Mouse (Mus musculus) heart, postnatal 0 days (tissue): ENCODE data around the gene Shc1. TPM values are rescaled to one million over a fixed set of nuclear protein-coding genes. Genes with fewer than 3 reads are reported as not detected.

Source experiments
- ATAC-seq: fragments of 200-750 bp; cut with Nextera tagmentation; 2 replicates; pipeline ENCODE4 v1.8.0; 2017; ENCODE audit warnings: low read depth, moderate number of reproducible peaks, moderate library complexity; ENCODE audit not compliant: insufficient read depth
- DNase-seq: peaks from one replicate; pipeline ENCODE4 v3.0.0-alpha.2; 2016; ENCODE audit warnings: low spot score
- H3K27ac ChIP-seq: fragments of 300-500 bp; sonication (generic); 2 replicates; pipeline ENCODE4 v1.5.1; 2014; ENCODE audit warnings: low read depth, mild to moderate bottlenecking
- H3K27me3 ChIP-seq: fragments of 300-500 bp; sonication (generic); 2 replicates; pipeline ENCODE4 v1.6.1; 2014; ENCODE audit warnings: low read length, mixed read lengths; ENCODE audit not compliant: control insufficient read depth, insufficient read depth
- H3K36me3 ChIP-seq: fragments of 300-500 bp; sonication (generic); replicated peaks from 2 replicates; pipeline ENCODE4 v1.6.1; 2014; ENCODE audit warnings: low read length, mixed read lengths; ENCODE audit not compliant: control insufficient read depth, insufficient read depth
- H3K4me1 ChIP-seq: fragments of 300-500 bp; sonication (generic); 2 replicates; pipeline ENCODE4 v1.6.1; 2014; ENCODE audit warnings: antibody characterized with exemption; ENCODE audit not compliant: control insufficient read depth, insufficient read depth
- H3K4me2 ChIP-seq: fragments of 300-500 bp; sonication (generic); 2 replicates; pipeline ENCODE4 v1.6.1; 2014; ENCODE audit warnings: low read depth, mild to moderate bottlenecking, low read length, moderate library complexity
- H3K4me3 ChIP-seq: fragments of 300-500 bp; sonication (generic); 2 replicates; pipeline ENCODE4 v1.5.1; 2014; ENCODE audit warnings: low read depth, low read length
- H3K9ac ChIP-seq: fragments of 300-500 bp; sonication (generic); replicated peaks from 2 replicates; pipeline ENCODE4 v1.6.1; 2014; ENCODE audit warnings: low read depth, low read length, mixed read lengths
- H3K9me3 ChIP-seq: fragments of 300-500 bp; sonication (generic); replicated peaks from 2 replicates; pipeline ENCODE4 v1.6.1; 2016; ENCODE audit warnings: low read length; ENCODE audit not compliant: control insufficient read depth
- CTCF ChIP-seq: IDR thresholded peaks from 2 replicates; pipeline ENCODE4 v1.5.1; 2016; ENCODE audit warnings: antibody characterized with exemption, control low read depth, low read depth
- EP300 ChIP-seq: IDR thresholded peaks from 2 replicates; pipeline ENCODE4 v1.6.1; 2016; ENCODE audit warnings: antibody characterized with exemption, low read depth
- WGBS: fragments of 180-500 bp; shearing (Covaris S2); extraction: QIAGEN DNeasy Blood & Tissue Kit; methylation state at CpG from one replicate; pipeline ENCODE4 v1.1.7; 2014; 5-methylcytosine and 5-hydroxymethylcytosine counted together
- polyA plus RNA-seq: library from polyadenylated mRNA; unstranded; fragments of >200 nt; fragmentation: Nextera tagmentation; extraction: Ambion mirVana; gene quantifications from 2 replicates; pipeline ENCODE4 v1.2.1, GENCODE M21; 2015
- total RNA-seq: library from RNA; depleted of rRNA; stranded (reverse); fragments of >200 nt; gene quantifications from 2 replicates; pipeline ENCODE4 v1.2.3, GENCODE M21; 2014; ENCODE audit warnings: low replicate concordance

The Shc1 gene
- total and polyA plus RNA-seq, 2 experiments from 2014 or later, result 35.8 to 82.1 TPM

DNA sequence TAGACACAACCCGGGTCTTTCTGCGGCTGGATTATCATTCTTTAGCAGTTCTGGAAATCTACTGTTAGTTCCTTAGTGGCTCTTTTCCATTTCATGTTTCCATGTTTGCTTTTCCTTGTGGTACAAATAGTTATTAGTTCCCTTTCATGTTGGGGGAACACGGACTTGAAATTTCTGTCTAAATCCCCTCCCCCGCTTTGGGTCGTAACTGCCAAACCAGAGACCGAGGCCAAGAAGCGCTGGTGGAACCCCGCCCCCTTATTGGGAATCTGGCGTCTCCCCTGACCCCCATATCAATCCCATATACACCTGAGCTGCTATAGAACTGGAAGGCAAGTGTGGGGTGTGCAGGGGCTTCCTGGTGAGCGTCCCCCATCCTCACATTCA is 22.8 kb upstream of the Shc1 start:
- Histone ChIP-seq H3K4me2 (peak overlapping the region; percentile 100), H3K27ac (peak overlapping the region; percentile 95), H3K9me3 (no peaks in the 10 kb centered on the region), H3K36me3 (no peaks in the 10 kb centered on the region), H3K9ac (peak overlapping the region; percentile 67; the same call in 1 of the 2 replicates), H3K4me3 (peak overlapping the region; percentile 78), H3K4me1 (peaks cover 29% of the 10 kb centered on the region), H3K27me3 (no peaks in the 10 kb centered on the region)
- TF ChIP-seq CTCF (no peak), EP300 (no peak)
- no peak for DNase-seq
- 4% methylated on average over 10 of the region's 10 CpGs for WGBS
- ATAC-seq, result no peak

DNA sequence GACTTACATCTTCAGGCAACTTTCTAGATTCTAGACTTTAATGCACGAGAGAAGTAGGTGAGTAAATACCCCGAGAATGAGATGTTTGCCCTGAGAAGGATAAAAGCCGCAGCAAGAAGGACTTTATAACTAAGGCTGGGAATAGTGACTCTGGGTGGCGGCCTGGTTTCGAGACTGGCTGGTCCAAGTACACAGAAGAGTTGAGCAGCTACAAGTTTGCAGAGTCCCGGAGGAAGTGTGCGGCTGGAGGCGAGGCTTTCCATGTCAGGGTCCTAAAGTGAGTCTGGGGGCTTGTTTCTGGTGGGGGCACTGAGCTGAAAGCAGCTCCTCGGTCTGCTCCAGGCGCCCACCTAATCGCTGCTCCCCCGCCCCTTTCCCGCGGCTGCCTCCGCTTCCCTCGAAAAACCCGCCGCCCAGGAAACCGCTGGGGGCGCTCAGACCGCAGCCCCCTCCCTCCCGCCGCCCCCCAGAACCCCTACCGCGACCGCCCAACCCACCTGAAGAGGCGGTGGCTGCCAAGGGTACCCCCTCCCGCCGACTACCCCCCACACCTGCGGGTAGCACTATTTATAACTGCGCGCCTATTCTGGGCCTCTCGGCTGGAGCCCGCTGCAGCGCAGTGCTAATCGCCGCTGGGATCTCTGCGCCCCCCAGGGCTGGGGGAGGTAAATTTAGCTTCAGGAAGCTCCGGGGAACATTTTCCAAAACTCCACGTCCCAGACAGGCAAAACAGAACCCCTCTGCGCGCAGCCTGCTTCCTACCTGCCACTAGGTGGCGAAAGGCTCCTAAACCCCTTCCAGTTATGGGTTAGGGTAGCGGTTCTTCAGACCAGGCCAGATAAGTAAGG is 22.2 kb upstream of the Shc1 start:
- H3K4me1 ChIP-seq, result peaks cover 23% of the 10 kb centered on the region
- H3K9me3 ChIP-seq, result no peaks in the 10 kb centered on the region
- 1% methylated on average over 38 of the region's 44 CpGs for WGBS
- no peaks in the 10 kb centered on the region for H3K27me3 ChIP-seq
- no peak for ATAC-seq
- no peaks in the 10 kb centered on the region for H3K36me3 ChIP-seq
- H3K9ac ChIP-seq, result peak overlapping the region; percentile 70
- peak; percentile 74 for DNase-seq
- H3K4me3 ChIP-seq, result peak overlapping the region; percentile 78
- peak overlapping the region; percentile 67 for H3K27ac ChIP-seq
- peak; percentile 87 for TF ChIP-seq CTCF
- no peak for TF ChIP-seq EP300
- H3K4me2 ChIP-seq, result peak overlapping the region; percentile 100

GRCm38 (mm10) chr3:89396654-89397005 is 21.6 kb upstream of the Shc1 start:
- H3K27ac ChIP-seq, result peak overlapping the region; percentile 43; the same call in 1 of the 2 replicates
- WGBS, result 0% methylated on average over 4 of the region's 4 CpGs
- H3K4me3 ChIP-seq, result peak overlapping the region; percentile 78
- DNase-seq (no peak), ATAC-seq (no peak)
- TF ChIP-seq CTCF, result no peak
- peak overlapping the region; percentile 100 for H3K4me2 ChIP-seq
- no peaks in the 10 kb centered on the region for H3K9me3 ChIP-seq
- H3K36me3 ChIP-seq, result peaks cover 5% of the 10 kb centered on the region
- no peaks in the 10 kb centered on the region for H3K27me3 ChIP-seq
- peak overlapping the region; percentile 70 for H3K9ac ChIP-seq
- H3K4me1 ChIP-seq, result peaks cover 19% of the 10 kb centered on the region

- H3K4me1 ChIP-seq, result peaks cover 6% of the 10 kb centered on the region; the same call in 1 of the 2 replicates
- 85% methylated on average over 7 of the region's 7 CpGs for whole genome bisulfite sequencing
- no peak overlapping the region for H3K27ac ChIP-seq
- peaks cover 48% of the 10 kb centered on the region for H3K36me3 ChIP-seq
- no peaks in the 10 kb centered on the region for H3K9me3 ChIP-seq
- H3K4me2 ChIP-seq, result no peak overlapping the region
- no peaks in the 10 kb centered on the region for H3K27me3 ChIP-seq
- DNase-seq (no peak), ATAC-seq (no peak)
- H3K9ac ChIP-seq, result no peak overlapping the region
- TF ChIP-seq EP300, result no peak
- no peak for TF ChIP-seq CTCF
- H3K4me3 ChIP-seq, result no peak overlapping the region
Measured at GRCm38 (mm10) chr3:89401329-89401728, 16.9 kb upstream of the Shc1 start.

GRCm38 (mm10) chr3:89402693-89403092 is 15.6 kb upstream of the Shc1 start, which contains the start of gene Lenep:
Lenep (minus strand) TSS chr3:89402793.
- Histone ChIP-seq H3K4me3 (no peak within 1 kb of the TSS), H3K27me3 (no peaks in the 10 kb centered on the region), H3K4me1 (no peaks in the 10 kb centered on the region), H3K36me3 (peaks cover 53% of the 10 kb centered on the region), H3K4me2 (no peak within 1 kb of the TSS), H3K9me3 (no peaks in the 10 kb centered on the region), H3K9ac (no peak within 1 kb of the TSS), H3K27ac (no peak within 1 kb of the TSS)
- ATAC-seq (no peak), DNase-seq (no peak)
- 78% methylated on average over 5 of the region's 5 CpGs for WGBS
- TF ChIP-seq EP300 (no peak), CTCF (no peak)
